Mouse (Mus musculus) thymus, adult 2 months (tissue): ENCODE measurements around the gene Slfn2.

Source experiments
- CTCF ChIP-seq: fragments of 200-500 bp; IDR thresholded peaks from 2 replicates; pipeline ENCODE4 v1.5.1; 2012; ENCODE audit warnings: mild to moderate bottlenecking, control low read depth, low read length, moderate library complexity, borderline replicate concordance; ENCODE audit not compliant: control insufficient read depth, poor library complexity, insufficient read depth; ENCODE audit errors: extremely low read depth
- POLR2A ChIP-seq: fragments of 200-500 bp; IDR thresholded peaks from 2 replicates; pipeline ENCODE4 v1.6.1; 2012; ENCODE audit warnings: mild to moderate bottlenecking, low read length, control low read depth, moderate library complexity; ENCODE audit not compliant: control insufficient read depth, poor library complexity, insufficient read depth; ENCODE audit errors: extremely low read depth

DNA sequence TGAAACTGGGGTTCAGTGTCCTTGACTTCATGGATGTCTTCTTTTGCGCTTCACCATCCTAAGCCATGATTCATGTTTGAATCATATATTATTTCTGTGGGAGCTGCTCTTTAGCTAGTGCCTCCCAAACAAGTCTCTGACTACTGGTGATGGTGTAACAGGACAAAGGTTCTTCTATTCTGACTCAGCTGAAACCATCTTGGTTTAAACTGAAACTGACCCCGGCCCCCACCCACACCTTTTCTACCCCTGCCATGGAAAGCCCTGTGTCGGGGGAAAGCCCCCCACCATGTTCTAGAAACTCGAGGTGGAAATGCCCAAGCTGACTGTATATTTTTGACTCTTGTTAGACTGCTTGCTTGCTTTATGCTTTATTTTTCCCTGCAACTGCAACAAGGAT is 21.0 kb upstream of the Slfn2 start:
- TF ChIP-seq POLR2A = no peak
- no peak for TF ChIP-seq CTCF
